Mouse (Mus musculus) embryonic stem cell, embryonic (primary cell): ENCODE data around the gene Utrn.

Experiments
- CTCF ChIA-PET, 4 experiments: fragments of 300-600 bp in 2 of 4; fragments of 350-600 bp in 2 of 4; sonication (Branson Sonifier 250); formaldehyde crosslinking; loops; one replicate each; lab custom pipeline; 2022; ENCODE audit warnings: inconsistent platforms in 2 of 4; lab: Charles Lee
- POLR2A ChIA-PET, 4 experiments: fragments of 300-600 bp in 2 of 4; fragments of 350-600 bp in 2 of 4; sonication (Branson Sonifier 250); formaldehyde crosslinking; loops; one replicate each; lab custom pipeline; 2022; ENCODE audit warnings: antibody characterized with exemption in 4 of 4, inconsistent platforms in 1 of 4; lab: Charles Lee

The Utrn gene

DNA sequence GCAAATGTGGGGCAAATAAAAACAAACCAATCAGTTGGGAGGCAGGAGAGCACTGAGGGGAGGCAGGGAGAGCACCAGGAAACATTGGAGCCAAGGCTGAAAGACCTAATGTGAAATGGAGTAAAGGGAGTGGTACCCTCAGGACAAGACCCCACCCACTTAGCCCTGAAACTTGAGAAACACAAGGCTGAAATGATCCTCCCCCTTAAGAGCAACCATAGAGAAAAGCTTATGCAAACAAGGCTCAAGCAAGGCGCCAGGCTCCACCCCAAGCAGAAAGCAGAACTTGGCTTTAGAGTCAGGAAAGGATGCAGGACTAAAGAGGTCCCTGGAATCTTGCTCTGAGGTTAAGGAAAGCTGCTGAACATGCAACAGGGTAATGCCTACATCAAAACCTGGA lies 290.1 kb downstream of the Utrn start:
- POLR2A ChIA-PET, result interaction anchor here (0.5 to 2.3 kb wide), 32 partner anchors 8 to 840 kb away, joined by 3 to 19 read pairs (median 4); no protein-coding TSS in a partner anchor
- CTCF ChIA-PET, result interaction anchor here (0.7 to 1.3 kb wide), 5 partner anchors 29 to 34 kb away, joined by 3 to 12 read pairs (median 3); no protein-coding TSS in a partner anchor

DNA sequence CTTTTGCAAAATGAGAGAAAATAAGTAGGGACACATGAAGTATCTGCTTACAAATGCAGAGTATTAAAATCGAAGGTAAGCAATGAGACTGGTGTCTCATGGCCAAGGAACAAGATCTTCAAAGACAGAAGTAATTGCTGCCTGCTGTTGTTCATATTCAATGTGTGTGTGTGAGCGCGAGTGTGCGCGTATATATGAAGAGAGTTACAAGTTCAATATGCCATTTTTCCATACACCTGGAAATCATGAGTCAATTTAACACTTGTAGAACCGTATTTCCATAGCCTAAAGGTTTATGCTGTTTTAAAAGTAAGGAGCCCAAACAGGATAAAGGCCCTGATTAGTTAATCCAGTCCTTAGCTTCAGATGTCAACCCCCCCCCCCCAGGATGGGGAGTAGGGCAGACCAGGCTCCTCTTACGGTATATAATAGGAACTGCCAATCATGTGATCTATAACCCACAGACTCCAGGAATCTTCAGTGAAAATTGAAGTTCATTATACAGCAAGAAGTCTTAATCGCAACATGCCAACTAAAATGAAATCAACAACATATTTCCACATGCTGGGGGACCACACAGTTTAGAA lies 293.2 kb downstream of the Utrn start:
- ChIA-PET POLR2A (interaction anchor here in 1 of 4 experiments (1.8 kb wide), 1 partner anchor 24 kb away, joined by 5 read pairs; no protein-coding TSS in a partner anchor), CTCF (no interaction called here)

DNA sequence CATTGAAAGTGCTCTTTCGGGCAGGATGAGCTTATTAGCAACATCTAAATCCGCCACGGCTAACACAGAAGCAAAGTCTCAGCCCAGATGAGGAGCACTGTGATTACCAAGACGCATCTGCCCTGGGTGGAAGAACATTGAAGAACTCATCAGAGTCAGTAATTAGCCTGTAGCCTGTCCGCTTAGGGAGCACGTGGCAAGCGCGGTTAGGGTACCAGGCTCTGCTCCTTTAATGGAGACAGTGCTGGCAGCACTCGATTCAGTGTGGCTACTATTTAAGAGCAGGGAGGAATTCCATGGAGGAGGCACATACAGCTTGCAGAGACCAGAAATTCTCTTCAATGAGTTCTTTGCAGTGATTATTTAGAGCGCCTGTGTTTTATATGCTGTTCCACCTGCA lies 294.4 kb downstream of the Utrn start:
- ChIA-PET POLR2A (interaction anchor here in 3 of 4 experiments (0.7 to 4.3 kb wide), 6 partner anchors 22 to 34 kb away, joined by 3 to 22 read pairs (median 4); no protein-coding TSS in a partner anchor), CTCF (no interaction called here)

DNA sequence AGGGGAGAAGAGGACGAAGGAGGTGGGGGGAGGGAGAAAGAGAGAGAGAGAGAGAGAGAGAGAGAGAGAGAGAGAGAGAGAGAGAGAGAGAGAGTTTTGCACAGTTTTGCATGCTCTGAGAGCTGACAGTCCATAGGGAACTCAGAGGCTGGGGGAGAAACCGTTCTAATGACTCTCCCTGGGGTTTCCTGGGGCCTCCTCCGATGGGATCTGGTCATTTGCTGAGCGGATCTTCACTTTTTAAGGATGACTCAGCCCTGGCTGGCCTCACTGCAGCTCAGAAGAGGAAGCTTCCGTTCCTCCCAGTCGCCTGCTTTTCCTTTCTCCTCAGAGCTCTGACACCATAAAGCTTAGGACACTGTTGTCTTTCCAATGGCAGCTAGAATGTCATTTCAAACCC lies 295.6 kb downstream of the Utrn start:
- ChIA-PET POLR2A (interaction anchor here (0.6 to 4.3 kb wide), 16 partner anchors 8 to 517 kb away, joined by 3 to 23 read pairs (median 6); no protein-coding TSS in a partner anchor), CTCF (interaction anchor here in 3 of 4 experiments (0.6 to 1.7 kb wide), 4 partner anchors 35 to 1423 kb away, joined by 3 to 8 read pairs (median 4); no protein-coding TSS in a partner anchor)

DNA sequence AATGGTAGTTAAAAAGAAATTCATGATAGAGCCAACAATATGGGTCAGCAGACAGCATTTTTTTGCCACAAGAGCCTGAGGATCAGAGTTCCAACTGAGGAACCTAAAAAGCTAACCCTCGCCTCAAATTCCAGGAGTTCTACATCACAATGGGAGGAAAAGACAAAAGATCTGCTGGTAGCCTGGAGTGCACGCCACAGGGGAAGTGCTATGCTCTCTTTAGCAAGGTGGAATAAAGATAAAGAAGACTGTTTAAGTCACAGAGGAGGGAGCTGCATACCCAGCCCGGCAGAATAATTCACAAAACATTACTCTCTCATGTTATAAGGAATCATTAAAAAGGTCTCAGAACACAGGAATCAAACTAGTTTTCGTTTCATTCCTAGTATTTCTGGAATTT lies 296.4 kb downstream of the Utrn start:
- CTCF ChIA-PET, result interaction anchor here in 3 of 4 experiments (0.6 to 1.7 kb wide), 4 partner anchors 36 to 1423 kb away, joined by 3 to 8 read pairs (median 4); no protein-coding TSS in a partner anchor
- POLR2A ChIA-PET, result interaction anchor here (0.6 to 4.3 kb wide), 22 partner anchors 9 to 84 kb away, joined by 3 to 23 read pairs (median 5); no protein-coding TSS in a partner anchor

DNA sequence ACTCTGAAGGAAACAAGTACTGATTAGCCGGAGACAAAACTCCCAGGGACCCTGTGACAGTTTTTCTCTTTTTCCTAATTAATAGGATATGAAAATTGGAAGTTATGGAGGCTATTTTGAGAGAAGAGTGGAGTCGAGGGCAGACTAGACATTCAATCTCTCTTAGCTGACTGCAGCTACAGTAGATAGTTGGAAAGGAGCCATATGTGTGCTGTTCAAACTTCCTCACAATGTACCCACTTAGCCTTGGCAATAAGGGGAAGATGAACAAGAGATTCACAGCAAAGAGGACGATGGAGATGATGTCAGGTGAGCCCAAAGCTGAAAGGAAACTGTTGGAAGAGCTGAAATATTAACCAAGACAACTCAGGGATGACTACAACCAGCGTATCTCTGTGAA lies 304.7 kb downstream of the Utrn start:
- ChIA-PET CTCF (no interaction called here), POLR2A (interaction anchor here in 1 of 4 experiments (1.0 kb wide), 1 partner anchor 17 kb away, joined by 3 read pairs; no protein-coding TSS in a partner anchor)

DNA sequence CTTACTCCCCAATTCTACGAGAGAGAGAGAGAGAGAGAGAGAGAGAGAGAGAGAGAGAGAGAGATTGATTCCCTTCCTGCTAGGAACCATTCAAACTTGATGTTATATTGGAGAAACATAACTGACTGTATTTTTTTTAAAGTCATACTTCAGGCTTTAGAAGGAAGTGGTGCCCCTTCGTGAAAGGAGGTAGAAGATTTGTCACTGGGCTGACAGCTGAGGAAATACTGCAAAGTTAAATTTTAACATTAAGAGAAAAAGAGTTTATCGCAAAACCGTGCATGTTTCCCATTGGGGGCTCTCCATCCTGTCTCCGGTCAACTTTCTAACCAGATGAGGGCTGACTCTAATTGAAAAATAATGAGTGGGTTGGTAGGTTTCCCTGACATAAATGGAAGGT lies 310.4 kb downstream of the Utrn start:
- CTCF ChIA-PET, result interaction anchor here in 1 of 4 experiments (0.6 kb wide), 1 partner anchor 358 kb away, joined by 10 read pairs; no protein-coding TSS in a partner anchor
- POLR2A ChIA-PET, result interaction anchor here in 1 of 4 experiments (1.1 to 2.3 kb wide), 2 partner anchors 10 to 15 kb away, joined by 6 to 7 read pairs; no protein-coding TSS in a partner anchor

DNA sequence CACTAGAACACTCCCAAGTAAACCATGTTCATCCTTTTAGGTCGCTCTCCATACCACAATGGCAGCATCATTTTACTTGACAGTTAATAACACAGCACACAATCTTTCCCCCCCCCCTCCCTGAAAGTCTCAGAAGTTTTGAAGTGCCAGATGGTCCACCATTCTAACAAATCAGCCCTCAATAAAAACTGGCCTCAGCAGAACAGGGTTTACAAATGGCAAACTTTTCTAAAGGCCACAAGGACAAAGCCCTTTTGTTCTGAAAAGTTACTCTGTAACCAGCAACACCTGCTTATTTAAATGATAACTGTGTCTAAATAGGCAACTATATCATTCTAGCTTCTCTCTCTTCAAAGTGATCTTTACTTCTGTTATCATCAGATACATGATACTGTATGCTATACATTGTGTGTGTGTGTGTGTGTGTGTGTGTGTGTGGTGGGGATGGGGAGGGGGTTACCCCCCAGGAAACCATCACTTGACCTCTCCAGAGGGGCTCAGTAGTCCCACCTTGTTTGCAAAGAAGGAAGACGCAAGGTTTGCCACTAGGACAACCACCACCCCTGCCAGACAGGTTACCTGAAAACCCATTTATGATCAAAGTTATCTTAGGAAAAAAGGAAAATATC lies 315.0 kb downstream of the Utrn start:
- ChIA-PET CTCF (interaction anchor here in 1 of 4 experiments (0.6 kb wide), 2 partner anchors 11 to 227 kb away, joined by 3 to 5 read pairs; no protein-coding TSS in a partner anchor), POLR2A (interaction anchor here in 3 of 4 experiments (0.5 to 4.0 kb wide), 12 partner anchors 12 to 481 kb away, joined by 3 to 27 read pairs (median 4); no protein-coding TSS in a partner anchor)

DNA sequence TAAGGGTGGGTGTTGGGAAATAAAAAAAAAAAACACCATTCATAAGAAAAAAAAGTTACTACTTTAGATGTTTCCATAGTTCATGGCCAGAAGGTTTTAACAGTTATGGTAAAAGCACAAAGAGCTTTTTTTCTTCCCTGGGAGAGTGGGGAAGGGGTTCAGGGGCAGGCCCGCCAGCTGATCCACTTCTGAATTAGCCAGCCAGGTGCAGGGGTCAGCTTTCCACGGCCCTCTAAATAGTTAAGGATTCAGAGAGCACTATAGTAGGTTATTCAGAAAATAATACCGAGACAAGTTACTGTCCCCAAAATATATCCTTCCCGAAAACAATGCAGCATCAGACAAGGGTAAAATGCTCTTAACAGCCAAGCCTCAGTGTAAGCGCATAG lies 316.3 kb downstream of the Utrn start:
- POLR2A ChIA-PET, result interaction anchor here in 3 of 4 experiments (0.5 to 4.0 kb wide), 19 partner anchors 9 to 1245 kb away, joined by 3 to 27 read pairs (median 5); no protein-coding TSS in a partner anchor
- CTCF ChIA-PET, result interaction anchor here in 1 of 4 experiments (0.6 kb wide), 1 partner anchor 14 kb away, joined by 3 read pairs; no protein-coding TSS in a partner anchor

DNA sequence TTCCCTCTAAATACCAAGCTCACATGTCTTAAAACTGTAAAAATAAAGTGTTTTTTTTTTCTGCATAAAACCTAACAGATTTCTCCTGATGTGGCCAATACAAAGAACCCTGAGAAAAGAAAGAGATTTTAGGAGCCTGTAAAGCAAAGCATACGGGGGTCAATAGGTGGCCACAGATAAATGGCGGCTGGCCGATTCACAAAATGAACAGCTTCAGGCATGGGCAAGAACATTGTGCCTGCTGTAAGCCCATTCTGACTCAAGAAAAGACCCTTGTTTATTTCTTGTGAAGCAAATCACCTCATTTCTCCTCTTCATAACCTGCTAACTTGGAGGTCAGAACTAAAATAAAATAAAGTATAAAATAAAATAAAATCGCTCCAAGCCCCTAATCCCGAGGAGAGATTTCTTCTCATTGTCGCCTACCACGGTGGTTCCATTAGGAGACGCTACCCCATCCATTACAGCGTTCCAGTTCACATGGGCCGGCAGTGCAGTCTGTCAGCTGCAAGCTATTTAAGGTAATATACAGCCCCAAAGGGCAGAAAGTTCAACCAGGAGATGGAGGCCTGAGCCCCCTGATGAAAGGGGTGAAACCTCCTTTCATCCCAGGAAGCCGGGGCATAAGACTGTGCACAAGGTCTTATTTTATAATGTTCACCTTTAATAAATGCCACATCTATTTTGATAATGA lies 316.8 kb downstream of the Utrn start:
- CTCF ChIA-PET, result interaction anchor here in 2 of 4 experiments (0.6 kb wide), 2 partner anchors 14 to 1433 kb away, joined by 3 to 4 read pairs; no protein-coding TSS in a partner anchor
- POLR2A ChIA-PET, result interaction anchor here in 3 of 4 experiments (0.6 to 4.0 kb wide), 18 partner anchors 9 to 1245 kb away, joined by 3 to 27 read pairs (median 5); no protein-coding TSS in a partner anchor

DNA sequence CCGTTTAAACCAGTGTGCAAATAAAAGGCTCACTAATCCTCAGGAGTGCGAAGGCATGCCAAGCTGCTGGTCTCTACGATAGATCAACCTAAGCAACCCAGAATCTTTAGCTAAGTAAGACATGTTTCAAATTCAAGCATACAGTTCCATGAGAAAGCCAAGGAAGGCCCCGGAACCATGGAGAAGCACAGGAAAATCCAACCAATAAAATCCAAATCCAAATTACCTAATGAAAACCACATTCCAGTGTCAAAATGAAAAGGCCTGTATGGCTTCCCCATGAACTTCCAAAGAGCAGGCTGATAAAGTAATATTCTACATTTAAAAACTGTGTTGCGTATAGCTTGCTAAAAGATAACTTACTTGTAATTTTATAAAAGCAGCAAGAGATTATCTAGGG lies 317.4 kb downstream of the Utrn start:
- ChIA-PET CTCF (no interaction called here), POLR2A (interaction anchor here in 3 of 4 experiments (0.6 to 4.0 kb wide), 8 partner anchors 10 to 91 kb away, joined by 3 to 27 read pairs (median 6); no protein-coding TSS in a partner anchor)

DNA sequence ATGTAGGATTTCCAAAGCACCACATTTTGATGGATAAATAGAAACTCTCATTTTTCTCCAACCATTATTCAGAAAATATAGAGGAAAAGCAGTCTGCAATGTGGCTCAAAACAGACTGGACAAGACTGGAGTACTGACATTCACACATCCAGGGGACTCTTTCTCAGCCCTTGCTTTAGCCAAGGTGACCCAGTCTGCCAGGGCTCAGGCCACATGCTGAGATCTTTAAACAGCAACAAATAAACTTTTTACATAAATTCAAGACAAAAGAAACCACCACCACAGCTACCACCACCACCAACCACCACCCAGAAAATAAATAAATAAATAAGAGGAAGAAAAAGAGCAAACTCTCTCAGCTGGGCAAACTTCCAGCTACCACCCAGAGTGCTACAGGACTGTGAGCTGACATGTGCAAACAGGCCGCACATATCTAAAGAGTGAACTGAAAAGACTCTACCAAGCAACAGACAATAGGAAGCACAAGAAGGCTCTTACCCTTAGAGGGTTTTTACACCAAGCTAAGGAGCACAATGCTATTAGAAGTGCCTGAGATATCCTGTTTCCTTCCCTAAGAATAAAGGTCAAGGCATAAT lies 319.1 kb downstream of the Utrn start:
- CTCF ChIA-PET, result interaction anchor here in 2 of 4 experiments (0.6 to 0.7 kb wide), 2 partner anchors 63 to 250 kb away, joined by 3 to 4 read pairs; no protein-coding TSS in a partner anchor

DNA sequence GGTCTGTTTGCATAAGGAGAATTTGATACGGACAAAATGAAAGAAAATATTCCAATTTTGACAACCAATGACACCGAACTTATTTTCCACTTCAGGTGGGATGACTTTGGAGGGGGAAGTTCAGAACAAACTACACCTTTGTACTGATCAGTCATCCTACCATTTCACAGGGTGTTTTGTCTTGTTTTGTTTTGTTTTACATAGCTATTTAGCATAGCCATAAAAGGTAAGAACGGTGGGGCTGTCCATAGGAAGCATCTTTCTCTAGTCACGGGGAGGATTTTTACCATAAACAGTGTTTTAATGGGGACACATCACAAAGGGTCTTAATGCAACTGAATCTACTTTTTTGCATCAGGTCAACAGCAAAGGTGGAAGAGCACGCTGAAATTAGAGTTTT lies 319.9 kb downstream of the Utrn start:
- CTCF ChIA-PET, result interaction anchor here in 2 of 4 experiments (0.7 to 1.0 kb wide), 2 partner anchors 64 to 66 kb away, joined by 3 to 4 read pairs; no protein-coding TSS in a partner anchor
- POLR2A ChIA-PET, result interaction anchor here (0.7 to 3.8 kb wide), 22 partner anchors 8 to 65 kb away, joined by 3 to 40 read pairs (median 4); no protein-coding TSS in a partner anchor

More for the DNA sequence above, 319.1 kb downstream of the Utrn start:
- POLR2A ChIA-PET, result interaction anchor here (0.7 to 4.0 kb wide), 15 partner anchors 8 to 318 kb away, joined by 3 to 40 read pairs (median 5); no protein-coding TSS in a partner anchor

DNA sequence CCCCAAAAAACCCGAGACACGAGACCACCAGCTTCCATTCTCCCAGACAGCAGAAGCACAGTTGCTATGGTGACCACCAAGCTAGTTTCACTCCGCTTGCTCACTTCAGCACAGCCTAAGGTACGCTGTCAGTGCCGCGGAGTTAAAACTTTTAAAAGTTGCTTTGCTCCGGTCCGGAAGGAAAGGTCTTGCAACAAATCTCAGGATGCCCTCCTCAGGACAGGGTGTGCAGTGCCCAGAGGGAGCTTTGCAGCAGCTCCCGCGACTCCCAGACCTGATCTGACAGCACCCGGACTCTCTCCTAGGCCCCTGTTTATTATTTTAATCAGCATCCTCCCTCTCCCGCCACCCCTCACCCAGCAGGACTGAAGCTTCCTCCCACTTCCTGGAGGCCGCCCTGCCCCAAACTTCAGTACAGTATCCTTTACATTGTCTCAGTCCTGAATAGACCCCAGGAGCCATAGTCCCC lies 320.5 kb downstream of the Utrn start:
- ChIA-PET CTCF (interaction anchor here in 3 of 4 experiments (0.6 to 1.0 kb wide), 3 partner anchors 18 to 67 kb away, joined by 3 to 4 read pairs (median 3); no protein-coding TSS in a partner anchor), POLR2A (interaction anchor here (0.5 to 3.8 kb wide), 29 partner anchors 8 to 788 kb away, joined by 3 to 40 read pairs (median 4); no protein-coding TSS in a partner anchor)

DNA sequence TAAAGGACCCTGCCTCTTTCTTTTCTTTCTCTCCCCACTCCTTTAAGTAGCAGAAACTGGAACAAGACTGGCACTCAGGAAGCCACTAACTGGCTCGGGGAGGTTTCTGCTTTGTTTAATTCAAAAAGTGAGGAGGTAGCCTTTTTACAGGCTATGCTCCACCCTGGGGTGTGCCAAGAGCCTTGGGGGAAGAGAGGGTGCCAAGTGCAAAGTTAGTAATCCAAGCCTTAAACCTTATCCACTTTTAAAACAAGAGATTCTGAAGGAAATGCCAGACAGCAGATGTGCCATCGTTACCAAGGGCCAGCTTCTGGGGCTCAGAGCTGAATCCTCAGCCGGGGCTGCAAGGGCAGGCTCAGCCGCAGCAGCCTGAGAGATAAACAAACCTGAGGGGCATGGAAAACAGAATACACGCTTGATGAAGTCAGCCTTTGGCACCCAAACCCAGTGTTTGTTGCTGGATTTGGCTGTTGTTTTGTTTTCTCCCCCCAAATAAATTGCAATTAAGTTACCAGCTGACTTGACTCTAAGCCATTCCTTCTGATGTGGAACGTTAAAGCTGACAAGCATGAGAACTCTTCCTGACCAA lies 322.0 kb downstream of the Utrn start:
- CTCF ChIA-PET, result no interaction called here

DNA sequence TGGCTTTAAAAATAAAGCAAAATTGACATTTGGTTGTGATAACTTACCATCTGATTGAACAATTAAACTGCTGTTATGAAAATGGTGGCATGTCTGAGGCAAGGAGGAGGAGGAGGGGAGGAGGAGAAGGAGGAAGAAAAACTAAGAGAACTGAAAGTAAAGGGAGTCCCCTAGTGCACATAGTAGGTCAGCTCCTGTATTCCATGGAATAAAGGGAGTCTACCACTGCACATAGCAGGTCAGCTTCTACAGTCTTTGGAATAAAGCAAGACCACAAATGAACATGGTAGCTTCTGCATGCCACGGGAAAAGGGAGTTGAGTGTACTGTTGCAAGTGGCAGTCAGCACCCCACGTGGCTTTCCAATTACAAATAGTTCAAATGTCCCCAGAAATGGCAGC lies 323.7 kb downstream of the Utrn start:
- POLR2A ChIA-PET, result interaction anchor here in 2 of 4 experiments (0.8 to 1.6 kb wide), 2 partner anchors 34 kb away, joined by 3 read pairs; no protein-coding TSS in a partner anchor

More for the DNA sequence above, 322.0 kb downstream of the Utrn start:
- POLR2A ChIA-PET, result interaction anchor here (0.5 to 3.8 kb wide), 9 partner anchors 18 to 162 kb away, joined by 3 to 40 read pairs (median 5); no protein-coding TSS in a partner anchor

More for the DNA sequence above, 323.7 kb downstream of the Utrn start:
- CTCF ChIA-PET, result interaction anchor here in 1 of 4 experiments (1.3 kb wide), 1 partner anchor 38 kb away, joined by 3 read pairs; no protein-coding TSS in a partner anchor
